Mouse (Mus musculus): ENCODE measurements around the gene Mef2c.

- TF ChIP-seq CTCF (IDR thresholded peaks at IDR 0.05; ENCODE audit: borderline replicate concordance, insufficient read depth, low read depth, low read length) (no peak), POLR2A (IDR thresholded peaks at IDR 0.05; ENCODE audit: borderline replicate concordance, insufficient read depth, low read length) (no peak)
Measured at GRCm38 (mm10) chr13:83520807-83521206, 17.0 kb downstream of the Mef2c start.
